Mouse (Mus musculus) embryonic stem cell, embryonic (primary cell): ENCODE results near the gene Abhd13.

Experiments
- CTCF ChIA-PET, 4 experiments: fragments of 300-600 bp in 2 of 4; fragments of 350-600 bp in 2 of 4; sonication (Branson Sonifier 250); formaldehyde crosslinking; loops; one replicate each; lab custom pipeline; 2022; ENCODE audit warnings: inconsistent platforms in 2 of 4; lab: Charles Lee
- POLR2A ChIA-PET, 4 experiments: fragments of 300-600 bp in 2 of 4; fragments of 350-600 bp in 2 of 4; sonication (Branson Sonifier 250); formaldehyde crosslinking; loops; one replicate each; lab custom pipeline; 2022; ENCODE audit warnings: antibody characterized with exemption in 4 of 4, inconsistent platforms in 1 of 4; lab: Charles Lee

Gene Abhd13

GRCm38 (mm10) chr8:9977573-9978314, at the start of gene Abhd13, which contains the start of gene Lig4:
TSS of gene Abhd13 (plus strand) at chr8:9977707.
TSS of gene Lig4 (minus strand) at chr8:9977686.
- CTCF ChIA-PET = interaction anchor here in 2 of 4 experiments (1.1 to 1.5 kb wide), 2 partner anchors 425 kb away, joined by 3 to 4 read pairs; no protein-coding TSS in a partner anchor
- POLR2A ChIA-PET = interaction anchor here in 2 of 4 experiments (0.9 to 3.4 kb wide), 7 partner anchors 9 to 199 kb away, joined by 3 to 12 read pairs (median 4); no protein-coding TSS in a partner anchor

- POLR2A ChIA-PET = interaction anchor here in 1 of 4 experiments (0.9 kb wide), 1 partner anchor 48 kb away, joined by 3 read pairs; no protein-coding TSS in a partner anchor
- CTCF ChIA-PET = no interaction called here
Observed at GRCm38 (mm10) chr8:9929746-9930445, 47.6 kb upstream of the Abhd13 start.

- POLR2A ChIA-PET = no interaction called here
- CTCF ChIA-PET = interaction anchor here in 1 of 4 experiments (0.8 kb wide), 1 partner anchor 700 kb away, joined by 3 read pairs; no protein-coding TSS in a partner anchor
Observed at GRCm38 (mm10) chr8:9932711-9933110, 44.8 kb upstream of the Abhd13 start.

- ChIA-PET POLR2A (no interaction called here), CTCF (no interaction called here)
Observed at GRCm38 (mm10) chr8:9934891-9935565, 42.5 kb upstream of the Abhd13 start.

GRCm38 (mm10) chr8:9935574-9935973, 41.9 kb upstream of the Abhd13 start:
- ChIA-PET POLR2A (no interaction called here), CTCF (no interaction called here)

GRCm38 (mm10) chr8:9949134-9949890, 28.2 kb upstream of the Abhd13 start:
- ChIA-PET CTCF (no interaction called here), POLR2A (interaction anchor here in 1 of 4 experiments (1.0 kb wide), 1 partner anchor 8 kb away, joined by 3 read pairs; no protein-coding TSS in a partner anchor)

GRCm38 (mm10) chr8:9958338-9958737, 19.2 kb upstream of the Abhd13 start:
- CTCF ChIA-PET = no interaction called here
- POLR2A ChIA-PET = interaction anchor here in 1 of 4 experiments (1.1 to 1.2 kb wide), 2 partner anchors 9 to 17 kb away, joined by 3 read pairs; no protein-coding TSS in a partner anchor

- CTCF ChIA-PET = interaction anchor here in 1 of 4 experiments (0.6 kb wide), 1 partner anchor 716 kb away, joined by 3 read pairs; no protein-coding TSS in a partner anchor
Observed at GRCm38 (mm10) chr8:9959919-9960318, 17.6 kb upstream of the Abhd13 start.

GRCm38 (mm10) chr8:9971866-9972265, 5.6 kb upstream of the Abhd13 start:
- ChIA-PET CTCF (no interaction called here), POLR2A (interaction anchor here in 2 of 4 experiments (1.0 to 1.7 kb wide), 2 partner anchors 9 to 12 kb away, joined by 3 to 4 read pairs; no protein-coding TSS in a partner anchor)

More at GRCm38 (mm10) chr8:9959919-9960318, 17.6 kb upstream of the Abhd13 start:
- POLR2A ChIA-PET = no interaction called here

- ChIA-PET CTCF (interaction anchor here in 1 of 4 experiments (0.9 kb wide), 1 partner anchor 427 kb away, joined by 3 read pairs; no protein-coding TSS in a partner anchor), POLR2A (interaction anchor here in 2 of 4 experiments (0.5 to 3.4 kb wide), 4 partner anchors 11 to 32 kb away, joined by 3 to 12 read pairs (median 4); no protein-coding TSS in a partner anchor)
Observed at GRCm38 (mm10) chr8:9975276-9975675, 2.2 kb upstream of the Abhd13 start.

- CTCF ChIA-PET = interaction anchor here in 3 of 4 experiments (0.8 to 1.2 kb wide), 5 partner anchors 21 to 427 kb away, joined by 3 to 4 read pairs (median 3); no protein-coding TSS in a partner anchor
- POLR2A ChIA-PET = interaction anchor here in 3 of 4 experiments (0.5 to 3.4 kb wide), 5 partner anchors 10 to 427 kb away, joined by 3 to 12 read pairs (median 3); no protein-coding TSS in a partner anchor
Observed at GRCm38 (mm10) chr8:9975898-9976611, 1.5 kb upstream of the Abhd13 start.

GRCm38 (mm10) chr8:9977016-9977415, 491 bp upstream of the Abhd13 start:
- ChIA-PET POLR2A (interaction anchor here in 2 of 4 experiments (1.0 to 3.4 kb wide), 4 partner anchors 9 to 200 kb away, joined by 4 to 12 read pairs (median 6); no protein-coding TSS in a partner anchor), CTCF (interaction anchor here in 1 of 4 experiments (1.2 to 1.5 kb wide), 2 partner anchors 425 to 426 kb away, joined by 3 to 4 read pairs; no protein-coding TSS in a partner anchor)

- ChIA-PET POLR2A (interaction anchor here in 2 of 4 experiments (0.9 to 3.4 kb wide), 6 partner anchors 8 to 198 kb away, joined by 3 to 12 read pairs (median 4); no protein-coding TSS in a partner anchor), CTCF (interaction anchor here in 2 of 4 experiments (1.1 to 1.5 kb wide), 2 partner anchors 424 kb away, joined by 3 to 4 read pairs; no protein-coding TSS in a partner anchor)
Observed at GRCm38 (mm10) chr8:9978475-9979230, 1.1 kb downstream of the Abhd13 start.

GRCm38 (mm10) chr8:9979746-9980145, 2.2 kb downstream of the Abhd13 start:
- CTCF ChIA-PET = no interaction called here
- POLR2A ChIA-PET = interaction anchor here in 1 of 4 experiments (0.6 kb wide), 1 partner anchor 394 kb away, joined by 3 read pairs; no protein-coding TSS in a partner anchor

GRCm38 (mm10) chr8:9980188-9980587, 2.7 kb downstream of the Abhd13 start:
- ChIA-PET POLR2A (interaction anchor here in 3 of 4 experiments (0.6 to 1.5 kb wide), 4 partner anchors 9 to 394 kb away, joined by 3 to 4 read pairs (median 3); partner anchors contain the start of gene Tnfsf13b (in 1 of the 3)), CTCF (no interaction called here)

GRCm38 (mm10) chr8:10004115-10004514, 26.6 kb downstream of the Abhd13 start:
- POLR2A ChIA-PET = no interaction called here
- CTCF ChIA-PET = no interaction called here
